Mouse (Mus musculus): ENCODE measurements around the gene Cpsf7. TPM values are rescaled to one million over a fixed set of nuclear protein-coding genes. Genes with fewer than 3 reads are reported as not detected.
A peak's percentile ranks its signal among the peaks of the same experiment; 100 is the strongest.
"Not testable (repeated sequence)": the region's sequence is repeated elsewhere in the genome, so short reads cannot be mapped to it uniquely, and the experiment has no call there.

The Cpsf7 gene
- polyA plus RNA-seq, 1 experiment from 2014 or later, result 57.6 TPM

- no peaks in the 10 kb centered on the region for H3K27me3 ChIP-seq (ENCODE audit: poor library complexity, severe bottlenecking)
- peaks cover 37% of the 10 kb centered on the region for H3K4me1 ChIP-seq
- H3K9me3 ChIP-seq, result no peaks in the 10 kb centered on the region
- H3K4me3 ChIP-seq, result peak overlapping the region; percentile 96; the same call in 1 of the 2 replicates
- 91% methylated on average over 5 of the region's 5 CpGs for WGBS
- H3K36me3 ChIP-seq (replicated peaks), result peaks cover 23% of the 10 kb centered on the region
- no peak overlapping the region for H3K27ac ChIP-seq
- no peak for DNase-seq (ENCODE audit: extremely low spot score, low spot score)
These were observed 1.5 kb upstream of the Cpsf7 start for GRCm38 (mm10) chr19:10523483-10524080.

GRCm38 (mm10) chr19:10524784-10525105 is 321 bp upstream of the Cpsf7 start:
- Histone ChIP-seq H3K9me3 (no peaks in the 10 kb centered on the region), H3K27ac (peak overlapping the region; percentile 100), H3K36me3 (replicated peaks) (peaks cover 33% of the 10 kb centered on the region), H3K27me3 (ENCODE audit: poor library complexity, severe bottlenecking) (no peaks in the 10 kb centered on the region), H3K4me1 (peaks cover 37% of the 10 kb centered on the region), H3K4me3 (peak overlapping the region; percentile 96)
- WGBS, result under 1% methylated on average over 19 of the region's 19 CpGs
- DNase-seq (ENCODE audit: extremely low spot score, low spot score), result no peak

- WGBS, result under 1% methylated on average over 11 of the region's 11 CpGs
- H3K4me1 ChIP-seq, result peaks cover 37% of the 10 kb centered on the region
- H3K9me3 ChIP-seq, result no peaks in the 10 kb centered on the region
- no peak for DNase-seq (ENCODE audit: extremely low spot score, low spot score)
- peak within 1 kb of the TSS; percentile 100 for H3K27ac ChIP-seq
- peaks cover 45% of the 10 kb centered on the region for H3K36me3 ChIP-seq (replicated peaks)
- H3K4me3 ChIP-seq, result peak within 1 kb of the TSS; percentile 96
- no peaks in the 10 kb centered on the region for H3K27me3 ChIP-seq (ENCODE audit: poor library complexity, severe bottlenecking)
These were observed 844 bp downstream of the Cpsf7 start, which contains the start of gene Sdhaf2 for GRCm38 (mm10) chr19:10525910-10526309. Sdhaf2 (minus strand) TSS chr19:10526142.

GRCm38 (mm10) chr19:10530082-10530481 is 5.0 kb downstream of the Cpsf7 start:
- 91% methylated on average over 1 of the region's 1 CpGs for WGBS
- Histone ChIP-seq H3K27ac (no peak overlapping the region), H3K36me3 (replicated peaks) (peaks cover 77% of the 10 kb centered on the region), H3K4me3 (no peak overlapping the region), H3K9me3 (no peaks in the 10 kb centered on the region), H3K4me1 (peaks cover 21% of the 10 kb centered on the region), H3K27me3 (ENCODE audit: poor library complexity, severe bottlenecking) (no peaks in the 10 kb centered on the region)
- no peak for DNase-seq (ENCODE audit: extremely low spot score, low spot score)

- Histone ChIP-seq H3K36me3 (replicated peaks) (peaks cover 99% of the 10 kb centered on the region), H3K27ac (no peak overlapping the region), H3K4me3 (no peak overlapping the region), H3K27me3 (ENCODE audit: poor library complexity, severe bottlenecking) (no peaks in the 10 kb centered on the region), H3K9me3 (no peaks in the 10 kb centered on the region), H3K4me1 (no peaks in the 10 kb centered on the region; the same call in 1 of the 2 replicates)
- WGBS, result 89% methylated on average over 5 of the region's 5 CpGs
- DNase-seq (ENCODE audit: extremely low spot score, low spot score), result no peak
These were observed 14.4 kb downstream of the Cpsf7 start for GRCm38 (mm10) chr19:10539454-10539853.

GRCm38 (mm10) chr19:10555624-10556510 is 30.8 kb downstream of the Cpsf7 start, which contains the start of gene Tmem216:
Tmem216 (minus strand) TSS chr19:10556238.
- no peaks in the 10 kb centered on the region for H3K27me3 ChIP-seq (ENCODE audit: poor library complexity, severe bottlenecking)
- H3K9me3 ChIP-seq, result no peaks in the 10 kb centered on the region
- peak within 1 kb of the TSS; percentile 87 for H3K27ac ChIP-seq
- DNase-seq (ENCODE audit: extremely low spot score, low spot score), result peak; percentile 78
- H3K4me1 ChIP-seq, result peaks cover 24% of the 10 kb centered on the region
- H3K36me3 ChIP-seq (replicated peaks), result peaks cover 28% of the 10 kb centered on the region
- H3K4me3 ChIP-seq, result peak within 1 kb of the TSS; percentile 73
- 3% methylated on average over 43 of the region's 43 CpGs for WGBS

- no peaks in the 10 kb centered on the region for H3K27me3 ChIP-seq (ENCODE audit: poor library complexity, severe bottlenecking)
- peaks cover 17% of the 10 kb centered on the region for H3K36me3 ChIP-seq (replicated peaks)
- WGBS, result 77% methylated on average over 2 of the region's 2 CpGs
- H3K9me3 ChIP-seq, result no peaks in the 10 kb centered on the region
- H3K4me1 ChIP-seq, result peaks cover 28% of the 10 kb centered on the region
- no peak for DNase-seq (ENCODE audit: extremely low spot score, low spot score)
- no peak overlapping the region for H3K4me3 ChIP-seq
- H3K27ac ChIP-seq, result no peak overlapping the region
These were observed 31.9 kb downstream of the Cpsf7 start for GRCm38 (mm10) chr19:10557001-10557400.

- Histone ChIP-seq H3K36me3 (replicated peaks) (peaks cover 13% of the 10 kb centered on the region), H3K27ac (no peak overlapping the region), H3K4me1 (peaks cover 32% of the 10 kb centered on the region), H3K27me3 (ENCODE audit: poor library complexity, severe bottlenecking) (no peaks in the 10 kb centered on the region), H3K4me3 (no peak overlapping the region), H3K9me3 (no peaks in the 10 kb centered on the region)
- WGBS, result 80% methylated on average over 2 of the region's 2 CpGs
- DNase-seq (ENCODE audit: extremely low spot score, low spot score), result no peak
These were observed 32.4 kb downstream of the Cpsf7 start for GRCm38 (mm10) chr19:10557430-10557829.

- peaks cover 34% of the 10 kb centered on the region for H3K4me1 ChIP-seq
- not testable (repeated sequence) for H3K4me3 ChIP-seq; H3K27me3 ChIP-seq (ENCODE audit: poor library complexity, severe bottlenecking); H3K27ac ChIP-seq; H3K36me3 ChIP-seq (replicated peaks); H3K9me3 ChIP-seq; DNase-seq (ENCODE audit: extremely low spot score, low spot score)
- WGBS, result 76% methylated on average over 4 of the region's 4 CpGs
These were observed 32.8 kb downstream of the Cpsf7 start for GRCm38 (mm10) chr19:10557837-10558375.

GRCm38 (mm10) chr19:10560108-10560507 is 35.0 kb downstream of the Cpsf7 start:
- Histone ChIP-seq H3K4me1 (peaks cover 29% of the 10 kb centered on the region), H3K27ac (no peak overlapping the region), H3K36me3 (replicated peaks) (no peaks in the 10 kb centered on the region), H3K27me3 (ENCODE audit: poor library complexity, severe bottlenecking) (no peaks in the 10 kb centered on the region), H3K9me3 (no peaks in the 10 kb centered on the region), H3K4me3 (no peak overlapping the region)
- 33% methylated on average over 5 of the region's 5 CpGs for WGBS
- DNase-seq (ENCODE audit: extremely low spot score, low spot score), result no peak

- Histone ChIP-seq H3K4me3 (no peak overlapping the region), H3K4me1 (peaks cover 14% of the 10 kb centered on the region), H3K27me3 (ENCODE audit: poor library complexity, severe bottlenecking) (no peaks in the 10 kb centered on the region), H3K36me3 (replicated peaks) (no peaks in the 10 kb centered on the region), H3K9me3 (no peaks in the 10 kb centered on the region), H3K27ac (no peak overlapping the region)
- 68% methylated on average over 6 of the region's 6 CpGs for WGBS
- DNase-seq (ENCODE audit: extremely low spot score, low spot score), result no peak
These were observed 36.7 kb downstream of the Cpsf7 start for GRCm38 (mm10) chr19:10561558-10562314.

GRCm38 (mm10) chr19:10562351-10562750 is 37.3 kb downstream of the Cpsf7 start:
- no peak for DNase-seq (ENCODE audit: extremely low spot score, low spot score)
- no peak overlapping the region for H3K27ac ChIP-seq
- H3K9me3 ChIP-seq, result no peaks in the 10 kb centered on the region
- H3K4me1 ChIP-seq, result peaks cover 13% of the 10 kb centered on the region
- no peak overlapping the region for H3K4me3 ChIP-seq
- 59% methylated on average over 5 of the region's 5 CpGs for whole genome bisulfite sequencing
- H3K27me3 ChIP-seq (ENCODE audit: poor library complexity, severe bottlenecking), result no peaks in the 10 kb centered on the region
- no peaks in the 10 kb centered on the region for H3K36me3 ChIP-seq (replicated peaks)
